Mouse (Mus musculus) ovary, adult 18-20 months (tissue): Measurements from ENCODE around the gene Gcc1.

Source experiments
- DNase-seq: peaks from one replicate; pipeline ENCODE4 v3.0.0; 2022; ENCODE audit warnings: low spot score, mixed read lengths

Gene Gcc1

GRCm38 (mm10) chr6:28428290-28428689, at the start of gene Gcc1:
Gene Gcc1 (minus strand): TSS chr6:28428390.
- no peak for DNase-seq

DNA sequence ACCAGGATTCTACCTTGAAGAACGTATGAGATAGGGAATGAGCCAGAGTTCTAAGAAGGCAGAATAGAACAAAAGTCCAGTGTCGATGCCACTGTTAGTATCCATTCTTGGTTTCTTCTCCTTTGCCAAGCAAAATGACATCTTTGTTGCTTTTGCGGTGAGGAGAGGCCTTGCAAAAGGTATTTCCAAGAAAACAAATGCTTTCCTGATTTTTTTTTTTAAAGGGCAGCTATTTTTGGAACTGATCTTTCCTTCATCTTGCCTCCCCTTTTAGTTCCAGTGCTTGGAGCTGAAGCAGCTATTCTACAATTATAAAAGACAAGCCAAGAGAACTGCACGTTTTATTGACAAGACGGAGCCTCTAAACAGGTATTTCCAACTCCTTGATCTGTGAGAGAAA, 46.6 kb upstream of the Gcc1 start, which contains the start of gene Snd1:
Gene Snd1, plus strand, starts transcription at position 301 of the 400 bp plus-strand sequence.
- DNase-seq = no peak

DNA sequence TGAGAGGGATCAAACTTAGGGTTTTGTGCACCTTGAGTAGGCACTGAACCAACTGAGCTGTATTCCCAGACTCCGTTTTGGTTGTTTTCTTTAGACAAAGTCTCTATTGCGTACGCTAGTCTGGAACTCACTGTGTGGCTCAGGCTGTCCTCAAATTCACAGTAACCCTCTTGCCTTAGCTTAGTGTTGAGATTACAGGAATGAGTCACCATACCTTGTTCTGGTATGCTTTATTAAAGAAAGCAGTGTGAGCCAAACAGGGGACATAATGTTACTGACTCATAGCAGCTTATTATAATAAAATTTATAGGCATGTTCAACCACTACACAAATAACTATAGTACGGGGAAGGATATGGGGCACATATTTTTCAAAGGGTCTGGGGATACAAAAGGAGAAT, 46.0 kb upstream of the Gcc1 start:
- no peak for DNase-seq

DNA sequence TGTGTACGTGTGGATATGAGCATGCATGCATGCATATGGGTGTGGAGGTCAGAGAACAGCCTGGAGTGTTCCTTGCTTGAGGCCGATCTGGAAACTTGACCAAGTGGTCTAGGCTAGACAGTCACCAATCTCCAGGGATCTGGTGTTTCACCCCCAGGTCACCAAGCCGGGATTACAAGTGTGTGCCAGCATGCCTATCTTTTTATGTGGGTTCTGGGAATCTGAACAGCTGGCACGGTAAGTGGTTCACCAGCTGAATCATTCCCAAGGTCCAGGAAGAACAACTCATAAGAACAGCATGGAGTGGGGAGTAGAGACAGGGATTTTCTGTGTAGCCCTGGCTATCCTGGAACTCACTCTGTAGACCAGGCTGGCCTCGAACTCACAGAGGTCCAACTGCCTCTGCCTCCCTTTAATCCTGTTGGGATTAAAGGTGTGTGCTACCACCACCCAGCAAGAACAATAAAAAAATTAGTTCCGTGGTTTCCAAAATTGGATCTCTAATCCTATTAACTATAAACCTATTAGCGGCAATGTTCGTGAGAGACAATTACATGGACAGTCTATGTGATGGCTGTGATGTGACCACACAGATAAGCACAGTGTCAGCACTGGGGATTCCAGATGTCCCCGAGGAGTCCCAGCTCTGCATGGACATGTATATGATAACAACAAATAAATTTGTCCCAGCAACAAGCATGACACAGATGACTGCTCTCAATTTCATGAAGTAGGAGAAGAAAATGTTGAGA, 43.3 kb upstream of the Gcc1 start:
- no peak for DNase-seq

- DNase-seq = no peak
Observed at GRCm38 (mm10) chr6:28470621-28471020, 42.4 kb upstream of the Gcc1 start.

DNA sequence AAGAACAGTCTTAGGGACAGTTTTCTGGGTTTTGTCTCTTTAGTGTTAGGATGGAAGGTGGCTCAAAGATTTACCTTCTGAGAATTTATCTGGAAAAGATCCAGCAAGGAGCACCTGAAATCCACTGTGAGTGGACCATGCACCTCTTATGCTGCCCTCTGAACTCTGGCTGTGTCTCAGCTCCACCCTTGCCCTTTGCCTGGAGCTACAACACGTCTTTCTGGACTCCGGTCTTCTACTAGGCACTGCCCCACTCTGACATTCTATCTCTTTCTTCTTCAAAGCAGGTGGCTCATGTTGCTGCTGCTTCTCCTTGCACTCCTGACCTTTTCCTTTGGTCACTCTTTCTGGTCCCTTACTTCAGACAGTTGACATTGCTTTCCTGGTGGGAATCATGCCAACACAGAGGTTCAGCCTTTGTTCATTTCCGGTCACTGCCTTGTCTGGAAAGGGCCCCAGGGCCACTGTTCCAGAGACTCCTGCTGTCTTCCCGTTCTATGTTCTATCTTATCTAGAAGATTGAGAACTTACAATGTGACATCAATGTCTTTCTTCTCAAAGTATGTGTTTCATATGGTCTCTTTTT, 41.9 kb upstream of the Gcc1 start:
- no peak for DNase-seq

GRCm38 (mm10) chr6:28464630-28465029, 36.4 kb upstream of the Gcc1 start:
- DNase-seq = no peak

GRCm38 (mm10) chr6:28460534-28460933, 32.3 kb upstream of the Gcc1 start:
- DNase-seq = peak; percentile 20

GRCm38 (mm10) chr6:28459221-28459668, 31.1 kb upstream of the Gcc1 start:
- DNase-seq = no peak

- no peak for DNase-seq
Observed at GRCm38 (mm10) chr6:28450977-28451376, 22.8 kb upstream of the Gcc1 start.

GRCm38 (mm10) chr6:28450481-28450880, 22.3 kb upstream of the Gcc1 start:
- no peak for DNase-seq

GRCm38 (mm10) chr6:28449253-28449652, 21.1 kb upstream of the Gcc1 start, which contains the start of gene Pax4:
Gene Pax4 (minus strand): TSS chr6:28449353.
- no peak for DNase-seq

DNA sequence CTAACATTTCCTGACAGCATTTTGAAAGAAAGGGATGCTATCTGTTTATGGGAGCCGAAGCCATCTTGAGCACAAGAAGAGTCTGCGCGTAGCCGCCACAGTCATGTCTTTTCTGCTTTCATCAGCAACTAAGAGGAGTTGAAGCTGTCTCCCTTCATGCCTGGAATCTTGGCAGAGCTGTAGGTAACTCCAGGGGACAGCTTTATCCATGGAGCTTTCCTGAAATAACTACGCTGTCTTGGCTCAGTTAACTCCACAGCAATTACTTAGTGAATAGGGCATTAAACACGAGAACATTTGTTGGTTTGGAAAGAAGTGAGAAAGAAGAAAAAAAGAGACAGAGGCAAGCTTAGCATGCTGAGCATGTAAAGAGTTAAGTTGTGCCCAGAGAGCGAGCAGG, 19.7 kb upstream of the Gcc1 start:
- no peak for DNase-seq

GRCm38 (mm10) chr6:28431538-28431855, 3.3 kb upstream of the Gcc1 start:
- no peak for DNase-seq

DNA sequence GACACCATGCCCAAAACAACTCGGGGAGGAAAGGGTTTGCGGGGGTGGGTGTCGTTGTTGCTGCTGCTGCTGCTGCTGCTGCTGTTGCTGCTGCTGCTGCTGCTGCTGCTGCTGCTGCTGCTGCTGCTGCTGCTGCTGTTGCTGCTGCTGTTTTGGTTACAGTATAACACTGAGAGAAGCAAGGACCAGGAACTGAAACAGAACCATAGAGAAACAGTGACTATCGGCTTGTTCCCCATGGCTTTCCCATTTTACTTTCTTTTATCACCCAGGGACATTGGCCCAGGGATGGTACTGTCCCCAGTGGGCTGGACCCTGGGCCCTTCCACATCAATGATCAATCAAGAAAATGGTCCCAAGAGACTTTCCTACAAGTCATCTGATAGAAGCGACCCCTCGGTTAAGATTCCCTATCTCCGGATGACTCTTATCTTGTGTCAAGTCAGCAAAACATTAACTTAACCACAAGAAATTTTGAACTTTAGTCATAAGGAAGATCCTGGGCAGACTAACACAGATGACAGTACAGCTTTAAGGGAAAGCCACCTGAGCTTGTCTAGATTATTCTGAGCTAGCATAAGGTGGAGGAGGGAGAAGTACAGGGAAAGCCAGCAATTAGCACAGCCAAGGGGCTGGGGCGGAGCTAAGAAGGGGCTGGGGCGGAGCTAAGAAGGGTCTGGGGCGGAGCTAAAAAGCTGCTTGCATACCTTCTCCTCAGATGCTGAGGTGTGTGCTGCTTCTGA, 2.8 kb upstream of the Gcc1 start:
- DNase-seq = no peak

DNA sequence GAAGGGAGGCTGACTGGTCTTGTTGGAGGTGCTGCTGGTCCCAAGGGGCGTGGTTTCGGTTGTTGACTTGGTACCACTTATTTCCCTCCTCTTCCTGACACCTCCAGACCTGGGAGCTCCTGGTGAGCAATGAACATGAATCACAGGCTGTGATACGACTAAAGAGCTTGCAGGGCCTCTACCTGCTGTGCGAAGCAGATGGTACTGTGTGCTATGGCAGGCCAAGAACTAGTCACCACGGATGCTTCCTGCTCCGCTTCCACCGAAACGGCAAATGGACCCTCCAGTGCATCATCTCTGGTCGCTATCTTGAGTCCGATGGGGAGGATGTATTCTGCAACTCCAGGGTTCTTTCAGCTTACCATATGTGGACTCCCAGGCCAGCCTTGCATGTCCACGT, 1.7 kb upstream of the Gcc1 start:
- DNase-seq = no peak

- DNase-seq = no peak
Observed at GRCm38 (mm10) chr6:28427096-28427839, 922 bp downstream of the Gcc1 start, which contains the start of gene Fscn3. Gene Fscn3 (plus strand): TSS chr6:28427789.

- DNase-seq = no peak
Observed at GRCm38 (mm10) chr6:28425019-28425418, 3.2 kb downstream of the Gcc1 start.

DNA sequence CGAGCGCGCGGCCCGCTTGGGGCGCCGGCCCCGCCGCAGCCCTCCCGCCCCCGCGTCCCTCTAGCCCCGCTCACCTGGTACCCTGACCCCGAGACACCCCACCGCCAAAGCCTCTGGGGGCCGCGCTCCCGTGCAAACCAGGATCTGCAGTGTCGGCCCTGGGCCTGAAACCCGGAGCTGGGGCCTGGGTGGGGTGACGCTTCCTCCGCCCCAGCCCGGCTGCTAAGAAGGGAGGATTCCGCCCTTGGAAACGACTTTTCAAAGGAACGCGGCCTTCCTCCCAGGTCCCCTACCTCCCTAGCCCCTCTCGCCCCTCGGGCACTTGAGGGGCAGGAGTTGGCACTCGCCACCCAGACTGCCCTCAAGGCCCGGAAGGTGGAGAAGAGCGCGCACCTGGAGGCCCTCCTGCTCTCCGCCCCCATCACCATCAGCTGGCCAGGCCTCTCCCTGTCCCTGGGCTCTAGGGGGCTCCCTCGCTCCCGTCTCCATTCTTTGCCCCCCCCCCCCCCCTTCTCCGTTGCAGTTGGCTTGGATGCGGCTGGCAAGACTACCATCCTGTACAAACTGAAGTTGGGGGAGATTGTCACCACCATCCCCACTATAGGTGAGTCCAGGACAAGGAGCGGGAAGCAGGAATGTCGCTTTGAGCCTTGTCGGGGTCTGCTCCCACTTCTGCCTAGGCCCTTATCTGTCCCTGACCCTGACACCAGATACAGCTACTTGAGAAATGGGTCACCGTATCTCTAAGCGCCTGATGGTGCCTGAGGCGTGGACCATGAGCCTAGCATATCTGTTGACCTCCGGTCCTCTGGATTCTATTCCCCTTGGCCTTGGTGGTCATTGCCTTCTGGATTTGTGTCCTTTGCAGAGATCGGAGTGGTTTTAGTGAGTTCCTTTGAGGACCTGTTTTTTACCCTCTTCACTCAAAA, 4.2 kb downstream of the Gcc1 start:
- peak; percentile 48 for DNase-seq

GRCm38 (mm10) chr6:28423313-28423712, 4.9 kb downstream of the Gcc1 start, which contains the start of gene Arf5:
Gene Arf5 (plus strand): TSS chr6:28423560.
- DNase-seq = peak; percentile 88

GRCm38 (mm10) chr6:28422651-28423290, 5.4 kb downstream of the Gcc1 start:
- no peak for DNase-seq
